28 mouse cellular contexts compared by ENCODE assay signal in genomic region chr4:34911401-34911800, GRCm38 (mm10). TPM values are rescaled to one million over a fixed set of nuclear protein-coding genes. Genes with fewer than 3 reads are reported as not detected.
DNase-seq lines count a peak whose midpoint lies in the region; ATAC-seq and TF ChIP-seq lines count a peak whose summit lies in the region.
"Had no signal": no experiment of that assay in that cellular context is flagged by ENCODE, and none has a peak within 500 bp of the region (broad histone marks: within the 10 kb centered on the region; RNA-seq: fewer than 3 reads in every experiment).

No protein-coding gene starts in this region.

- no peak overlapping the region for H3K4me2 ChIP-seq in forebrain, embryonic 15.5 days (replicated peaks)
- H3K4me2 ChIP-seq: embryonic facial prominence, embryonic 13.5 days; embryonic facial prominence, embryonic 15.5 days; forebrain, embryonic 12.5 days had no signal

- intact Hi-C loops in left cerebral cortex, adult 2 months (cut with DNase I): no loop called here

- TF ChIP-seq EP300 in ES-Bruce4 (IDR thresholded peaks at IDR 0.05; ENCODE audit: insufficient read depth, low read depth, low read length): no peak

- WGBS in forebrain, embryonic 15.5 days: 70% methylated on average over 3 of the region's 3 CpGs

- in situ Hi-C loops in ES-E14 (cut with MboI; ENCODE audit: low sequenced_read_pairs in 2 of 2, unreplicated experiment in 2 of 2): no loop called here

- no peak for TF ChIP-seq CTCF in ES-Bruce4 (IDR thresholded peaks at IDR 0.05; ENCODE audit: low read depth, low read length)
- no peak for TF ChIP-seq CTCF in left cerebral cortex, adult 2 months (IDR thresholded peaks at IDR 0.05)

- DNase-seq in ES-E14 (ENCODE audit: low read depth, low spot score): peak; percentile 54
- DNase-seq in ZHBTc4 (ENCODE audit: low read depth, low spot score): peak; percentile 83
- DNase-seq in lung, postnatal 36 days: no peak
- no peak for DNase-seq in left cerebral cortex, adult 2 months (ENCODE audit: extremely low spot score in 1 of 2, low spot score in 2 of 2)
- DNase-seq: adrenal gland, adult 2 months; adrenal gland, postnatal 10 days; adrenal gland, postnatal 25 days; cerebellum, adult 11 months; cerebellum, adult 18-20 months; cerebellum, adult 8-10 months; cerebellum, adult 9-11 months; cerebellum, postnatal 14 days; cerebellum, postnatal 36 days; embryo, embryonic 11 days; forebrain, postnatal 0 days had no signal

- H3K36me3 ChIP-seq in ES-Bruce4 (ENCODE audit: control insufficient read depth, insufficient read depth, low read length, poor library complexity, severe bottlenecking) (no peaks in the 10 kb centered on the region), ES-E14 (ENCODE audit: control insufficient read depth, insufficient read depth, low read length, poor library complexity, severe bottlenecking) (no peaks in the 10 kb centered on the region)
- no peaks in the 10 kb centered on the region for H3K36me3 ChIP-seq in forebrain, embryonic 15.5 days
- H3K36me3 ChIP-seq: embryonic facial prominence, embryonic 13.5 days; embryonic facial prominence, embryonic 15.5 days; forebrain, embryonic 10.5 days; forebrain, embryonic 12.5 days had no signal

- no peaks in the 10 kb centered on the region for H3K27me3 ChIP-seq in ES-Bruce4 (ENCODE audit: control insufficient read depth, insufficient read depth, low read length, poor library complexity, severe bottlenecking)
- no peaks in the 10 kb centered on the region for H3K27me3 ChIP-seq in forebrain, embryonic 15.5 days
- H3K27me3 ChIP-seq: embryonic facial prominence, embryonic 13.5 days; embryonic facial prominence, embryonic 15.5 days; forebrain, embryonic 12.5 days had no signal

- no peak for TF ChIP-seq POLR2A in ES-Bruce4 (IDR thresholded peaks at IDR 0.05; ENCODE audit: insufficient read depth, low read length)

- no peaks in the 10 kb centered on the region for H3K9me3 ChIP-seq in ES-Bruce4 (replicated peaks; ENCODE audit: control insufficient read depth, insufficient read depth, low read length, poor library complexity, severe bottlenecking)
- no peaks in the 10 kb centered on the region for H3K9me3 ChIP-seq in ES-E14 (ENCODE audit: control insufficient read depth, insufficient read depth, low read depth, low read length)
- no peaks in the 10 kb centered on the region for H3K9me3 ChIP-seq in forebrain, embryonic 15.5 days
- H3K9me3 ChIP-seq: embryonic facial prominence, embryonic 13.5 days; embryonic facial prominence, embryonic 15.5 days; forebrain, embryonic 10.5 days; forebrain, embryonic 12.5 days had no signal

- H3K4me1 ChIP-seq in ES-Bruce4 (ENCODE audit: control insufficient read depth, insufficient read depth, low read length) (peaks cover 2% of the 10 kb centered on the region), ES-E14 (ENCODE audit: control insufficient read depth in 2 of 2, insufficient read depth in 2 of 2, low read length in 2 of 2, poor library complexity in 1 of 2) (peaks cover 11 to 14% of the 10 kb centered on the region in 2 experiments; a peak in 3 of 4 replicates)
- H3K4me1 ChIP-seq in forebrain, embryonic 15.5 days: no peaks in the 10 kb centered on the region
- H3K4me1 ChIP-seq: embryonic facial prominence, embryonic 15.5 days; forebrain, embryonic 10.5 days had no signal

- ATAC-seq in forebrain, embryonic 15.5 days (replicated peaks): no peak
- ATAC-seq: forebrain, embryonic 14.5 days; forebrain, postnatal 0 days had no signal

- H3K4me3 ChIP-seq in ES-Bruce4 (ENCODE audit: low read depth, low read length) (peak overlapping the region; percentile 56), ES-E14 (ENCODE audit: insufficient read depth in 1 of 2, low read depth in 1 of 2, low read length in 2 of 2, poor library complexity in 1 of 2, severe bottlenecking in 1 of 2) (peak overlapping the region; percentile 8 to 29; a peak in 3 of 4 replicates)
- no peak overlapping the region for H3K4me3 ChIP-seq in forebrain, embryonic 15.5 days
- no peak overlapping the region for H3K4me3 ChIP-seq in left cerebral cortex, adult 2 months
- H3K4me3 ChIP-seq: embryonic facial prominence, embryonic 13.5 days; embryonic facial prominence, embryonic 15.5 days; erythroblast, embryonic 14.5 days; forebrain, embryonic 10.5 days; forebrain, embryonic 12.5 days had no signal

- 0 out of 2 replicates have a peak overlapping the region, but pooled peaks have one; percentile 8 for H3K9ac ChIP-seq in ES-Bruce4 (ENCODE audit: low read depth, poor library complexity, severe bottlenecking)
- peak overlapping the region; percentile 44; the same call in 1 of the 2 replicates for H3K9ac ChIP-seq in ES-E14 (ENCODE audit: insufficient read depth, low read depth, low read length, poor library complexity, severe bottlenecking)
- H3K9ac ChIP-seq in forebrain, embryonic 15.5 days (replicated peaks): no peak overlapping the region
- H3K9ac ChIP-seq: embryonic facial prominence, embryonic 13.5 days; embryonic facial prominence, embryonic 15.5 days; forebrain, embryonic 12.5 days; forebrain, postnatal 0 days had no signal

- peak overlapping the region; percentile 91 for H3K27ac ChIP-seq in ES-Bruce4 (ENCODE audit: insufficient read depth, low read length)
- peak overlapping the region; percentile 86 for H3K27ac ChIP-seq in ES-E14 (ENCODE audit: insufficient read depth, low read depth, low read length, poor library complexity, severe bottlenecking)
- H3K27ac ChIP-seq in forebrain, embryonic 15.5 days (replicated peaks): no peak overlapping the region
- no peak overlapping the region for H3K27ac ChIP-seq in left cerebral cortex, adult 2 months
- H3K27ac ChIP-seq: embryonic facial prominence, embryonic 13.5 days; embryonic facial prominence, embryonic 15.5 days; forebrain, embryonic 10.5 days; forebrain, embryonic 12.5 days had no signal

TF ChIP-seq in ES-E14, 5 proteins besides CTCF, POLR2A, EP300 and RAD21:
- TF ChIP-seq HCFC1 (IDR thresholded peaks at IDR 0.05; ENCODE audit: borderline replicate concordance, insufficient read depth, low read length): no peak
- TF ChIP-seq ZNF384 (IDR thresholded peaks at IDR 0.05; ENCODE audit: low read depth, low read length): no peak
- TF ChIP-seq MAFK (IDR thresholded peaks at IDR 0.05; ENCODE audit: insufficient read depth, low read depth, low read length): peak; percentile 86
- TF ChIP-seq CHD2 (IDR thresholded peaks at IDR 0.05; ENCODE audit: low read depth, low read length): no peak
- no peak for TF ChIP-seq ZC3H11A (IDR thresholded peaks at IDR 0.05; ENCODE audit: borderline replicate concordance, low read depth, low read length)
TF ChIP-seq in ES-E14: peak in this region for 1.

RNA-seq across cellular contexts. Expression of gene Cga, which starts 17.8 kb away (rescaled TPM):
- polyA plus RNA-seq in ES-Bruce4 (2011; ENCODE audit: insufficient read depth, insufficient read length, low read depth, missing spikeins): not detected in 2 replicates
- 0.89 TPM in 1 of 2 replicates, not detected in the other for total RNA-seq in ES-E14 (2012; rRNA removed)
- not detected in 2 replicates for polyA plus RNA-seq in forebrain, embryonic 15.5 days (2015; fragmentation: Nextera tagmentation; extraction: Ambion mirVana)
- not detected for total RNA-seq in left cerebral cortex, adult 2 months (2021)
- total RNA-seq: adrenal gland, adult 2 months; adrenal gland, postnatal 10 days; adrenal gland, postnatal 25 days; adrenal gland, postnatal 4 days; common myeloid progenitor, adult 5-6 weeks; forebrain, postnatal 0 days; MEL had no signal
- polyA plus RNA-seq: adrenal gland, adult 2 months; brain, embryonic 14.5 days; C2C12; erythroblast, embryonic 14.5 days; forebrain, postnatal 0 days had no signal

RNA-seq across cellular contexts. Expression of gene Zfp292, which starts 28.6 kb away (rescaled TPM):
- polyA plus RNA-seq in ES-Bruce4 (2011; ENCODE audit: insufficient read depth, insufficient read length, low read depth, missing spikeins): 32.7 and 36.9 TPM in 2 replicates
- total RNA-seq in ES-E14 (2012; rRNA removed): 25.3 and 31.8 TPM in 2 replicates
- polyA plus RNA-seq in forebrain, embryonic 15.5 days (2015; fragmentation: Nextera tagmentation; extraction: Ambion mirVana): 36.7 and 37.4 TPM in 2 replicates
- total RNA-seq in left cerebral cortex, adult 2 months (2021): 10 to 100 TPM; 27.5 to 28.2 TPM

Comparison
In these comparisons a context has a peak if more than half of its experiments do, and no peak if none do; other contexts are left out.
1. H3K27ac ChIP-seq: peak in ES-Bruce4 (single experiment) and ES-E14 (single experiment); none in forebrain, embryonic 15.5 days (single experiment) and left cerebral cortex, adult 2 months (single experiment).
2. H3K4me3 ChIP-seq: peak in ES-Bruce4 (single experiment) and ES-E14 (2 of 2); none in forebrain, embryonic 15.5 days (single experiment) and left cerebral cortex, adult 2 months (single experiment).
3. DNase-seq: peak in ES-E14 (single experiment) and ZHBTc4 (single experiment); none in lung, postnatal 36 days (single experiment) and left cerebral cortex, adult 2 months (0 of 2).